Mouse (Mus musculus) C2C12 (cell line): ENCODE results near the gene Auts2. TPM values are rescaled to one million over a fixed set of nuclear protein-coding genes. Genes with fewer than 3 reads are reported as not detected.

ENCODE experiments used
- H3K27me3 ChIP-seq: one replicate; pipeline ENCODE4 v1.6.1; 2011; ENCODE audit not compliant: control insufficient read depth, insufficient read depth, insufficient read length
- H3K36me3 ChIP-seq: one replicate; pipeline ENCODE4 v1.6.1; 2011; ENCODE audit not compliant: control insufficient read depth, insufficient read depth
- H3K4me3 ChIP-seq: one replicate; pipeline ENCODE4 v1.5.1; 2011; ENCODE audit warnings: mild to moderate bottlenecking, control low read depth; ENCODE audit not compliant: poor library complexity, insufficient read depth, severe bottlenecking
- H3K79me2 ChIP-seq: one replicate; pipeline ENCODE4 v1.6.1; 2011; ENCODE audit not compliant: control insufficient read depth, insufficient read depth
- H3K79me3 ChIP-seq: one replicate; pipeline ENCODE4 v1.6.1; 2011; ENCODE audit warnings: low read depth, control low read depth
- H3ac ChIP-seq: one replicate; pipeline ENCODE3; 2011; ENCODE audit warnings: low read depth; ENCODE audit not compliant: control insufficient read depth, insufficient read length
- CEBPB ChIP-seq: IDR thresholded peaks from one replicate; pipeline ENCODE4 v1.6.1; 2011; ENCODE audit warnings: low read depth, mild to moderate bottlenecking, control low read depth, moderate library complexity
- CTCF ChIP-seq: IDR thresholded peaks from one replicate; pipeline ENCODE4 v1.5.1; 2011; ENCODE audit not compliant: control insufficient read depth, insufficient read depth, insufficient read length
- FOSL1 ChIP-seq: IDR thresholded peaks from one replicate; pipeline ENCODE4 v1.8.0; 2011; ENCODE audit warnings: mild to moderate bottlenecking, low read length; ENCODE audit not compliant: poor library complexity, insufficient read depth, severe bottlenecking
- MAX ChIP-seq: IDR thresholded peaks from one replicate; pipeline ENCODE4 v1.6.1; 2011; ENCODE audit warnings: mild to moderate bottlenecking, control low read depth
- MYOD1 ChIP-seq: IDR thresholded peaks from one replicate; pipeline ENCODE4 v1.6.1; 2011; ENCODE audit warnings: low read depth; ENCODE audit not compliant: control insufficient read depth, insufficient read length
- MYOG ChIP-seq: IDR thresholded peaks from one replicate; pipeline ENCODE4 v1.6.1; 2011; ENCODE audit not compliant: control insufficient read depth, insufficient read length; ENCODE audit errors: extremely low read depth
- USF1 ChIP-seq: IDR thresholded peaks from one replicate; pipeline ENCODE4 v1.6.1; 2011; ENCODE audit warnings: low read depth, mild to moderate bottlenecking, control low read depth, moderate library complexity
- polyA plus RNA-seq: library from polyadenylated mRNA; unstranded; fragments of >200 nt; fragmentation: generic; extraction: Trizol; gene quantifications from one replicate; pipeline ENCODE4 v1.2.1, GENCODE M21; 2012; ENCODE audit warnings: missing spikeins

Auts2 gene
- polyA plus RNA-seq, 1 experiment: 8.4 TPM

DNA sequence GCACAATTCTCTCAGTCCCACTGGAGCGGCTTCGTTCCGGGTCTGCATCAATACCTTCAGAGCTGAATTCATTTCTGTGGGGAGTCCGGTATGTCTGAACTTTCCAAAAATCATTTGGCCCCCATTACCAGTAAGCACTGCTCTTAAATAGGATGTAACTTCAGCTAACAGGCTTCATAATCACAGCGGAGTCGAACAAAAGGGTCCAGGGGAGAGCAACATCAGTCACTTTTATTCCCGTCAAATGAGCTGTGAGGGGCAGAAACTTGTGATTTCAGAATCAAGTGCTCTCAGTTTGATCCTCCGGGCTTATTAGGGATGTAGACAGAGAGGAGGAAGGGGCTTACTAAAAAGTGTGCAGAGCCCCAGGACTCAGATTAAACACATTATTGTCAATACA, 629.6 kb downstream of the Auts2 start:
- Histone ChIP-seq H3K79me3 (no peaks in the 10 kb centered on the region), H3K4me3 (no peak overlapping the region), H3K36me3 (no peaks in the 10 kb centered on the region), H3ac (no peak overlapping the region), H3K27me3 (no peaks in the 10 kb centered on the region), H3K79me2 (no peaks in the 10 kb centered on the region)
- TF ChIP-seq MYOD1: no peak
- no peak for TF ChIP-seq FOSL1
- TF ChIP-seq USF1: no peak
- TF ChIP-seq MAX: no peak
- no peak for TF ChIP-seq CEBPB
- no peak for TF ChIP-seq MYOG

DNA sequence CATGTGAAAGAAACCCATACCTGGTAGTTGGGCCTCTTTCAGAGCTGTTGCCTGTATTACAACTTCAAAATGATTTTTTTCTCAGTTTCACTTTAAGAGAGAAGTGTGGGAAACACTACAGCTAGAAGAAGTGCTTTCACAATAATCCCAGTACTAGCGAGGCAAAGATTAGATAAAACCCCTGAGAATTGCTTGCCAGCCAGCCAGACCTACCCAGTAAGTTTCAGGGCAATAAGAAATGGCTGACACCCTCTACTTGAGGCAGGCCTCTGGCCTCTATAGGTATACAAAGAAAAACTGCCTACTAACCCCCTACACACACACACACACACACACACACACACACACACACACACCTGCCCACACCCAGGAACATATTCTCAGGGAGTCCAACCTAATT, 630.2 kb downstream of the Auts2 start:
- H3K4me3 ChIP-seq: no peak overlapping the region
- no peaks in the 10 kb centered on the region for H3K79me2 ChIP-seq
- H3K79me3 ChIP-seq: no peaks in the 10 kb centered on the region
- H3ac ChIP-seq: no peak overlapping the region
- TF ChIP-seq MYOG: no peak
- TF ChIP-seq MYOD1: no peak
- no peak for TF ChIP-seq MAX
- H3K27me3 ChIP-seq: no peaks in the 10 kb centered on the region
- no peaks in the 10 kb centered on the region for H3K36me3 ChIP-seq

DNA sequence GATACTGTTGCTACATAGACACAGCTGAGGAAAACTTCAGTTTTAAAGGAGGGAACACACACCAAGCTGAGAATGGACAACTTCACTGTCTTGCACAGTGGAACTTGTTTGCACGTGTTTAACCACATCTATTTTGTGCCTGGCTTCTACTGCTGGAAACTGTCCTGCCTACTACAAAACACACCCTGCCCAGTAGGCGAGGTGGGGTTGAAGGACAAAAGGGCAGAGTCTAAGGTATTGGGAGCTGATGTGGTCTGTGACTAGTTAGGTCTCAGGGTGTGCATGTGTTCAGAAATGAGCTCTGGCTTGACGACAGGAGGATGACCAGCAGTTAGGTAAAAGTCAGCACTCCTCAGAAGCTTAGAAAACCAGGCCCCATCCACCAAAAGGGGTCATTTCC, 636.8 kb downstream of the Auts2 start:
- no peaks in the 10 kb centered on the region for H3K36me3 ChIP-seq
- H3K79me2 ChIP-seq: no peaks in the 10 kb centered on the region
- no peak overlapping the region for H3K4me3 ChIP-seq
- H3ac ChIP-seq: no peak overlapping the region
- TF ChIP-seq MAX: no peak
- no peak for TF ChIP-seq MYOG
- no peak for TF ChIP-seq MYOD1
- TF ChIP-seq USF1: no peak
- no peak for TF ChIP-seq CTCF
- TF ChIP-seq FOSL1: no peak
- no peak for TF ChIP-seq CEBPB
- H3K79me3 ChIP-seq: no peaks in the 10 kb centered on the region
- H3K27me3 ChIP-seq: no peaks in the 10 kb centered on the region

DNA sequence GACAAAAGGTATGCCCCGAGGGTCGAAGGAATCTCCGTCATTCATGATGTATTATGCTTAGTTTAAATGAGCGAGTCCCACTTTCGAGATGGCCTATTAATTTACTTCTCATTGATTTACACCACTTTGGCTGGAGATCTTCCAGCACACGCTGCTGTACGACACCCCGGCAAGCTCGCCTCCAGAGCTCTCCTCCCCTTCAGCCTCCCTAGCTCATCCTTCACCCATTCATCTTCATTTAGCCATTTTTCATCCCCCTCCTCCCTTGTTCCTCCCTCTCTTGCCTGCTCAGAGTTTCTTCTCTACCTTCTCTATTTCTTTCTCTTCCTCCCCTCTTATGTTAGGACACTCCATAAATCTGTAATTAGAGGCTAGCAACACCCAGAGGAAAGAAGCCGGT, 638.7 kb downstream of the Auts2 start:
- Histone ChIP-seq H3K36me3 (no peaks in the 10 kb centered on the region), H3K4me3 (no peak overlapping the region), H3K79me2 (no peaks in the 10 kb centered on the region), H3K79me3 (no peaks in the 10 kb centered on the region), H3K27me3 (no peaks in the 10 kb centered on the region), H3ac (no peak overlapping the region)
- no peak for TF ChIP-seq MYOG
- TF ChIP-seq FOSL1: no peak
- TF ChIP-seq CEBPB: no peak
- no peak for TF ChIP-seq CTCF
- no peak for TF ChIP-seq USF1
- no peak for TF ChIP-seq MYOD1
- TF ChIP-seq MAX: no peak

DNA sequence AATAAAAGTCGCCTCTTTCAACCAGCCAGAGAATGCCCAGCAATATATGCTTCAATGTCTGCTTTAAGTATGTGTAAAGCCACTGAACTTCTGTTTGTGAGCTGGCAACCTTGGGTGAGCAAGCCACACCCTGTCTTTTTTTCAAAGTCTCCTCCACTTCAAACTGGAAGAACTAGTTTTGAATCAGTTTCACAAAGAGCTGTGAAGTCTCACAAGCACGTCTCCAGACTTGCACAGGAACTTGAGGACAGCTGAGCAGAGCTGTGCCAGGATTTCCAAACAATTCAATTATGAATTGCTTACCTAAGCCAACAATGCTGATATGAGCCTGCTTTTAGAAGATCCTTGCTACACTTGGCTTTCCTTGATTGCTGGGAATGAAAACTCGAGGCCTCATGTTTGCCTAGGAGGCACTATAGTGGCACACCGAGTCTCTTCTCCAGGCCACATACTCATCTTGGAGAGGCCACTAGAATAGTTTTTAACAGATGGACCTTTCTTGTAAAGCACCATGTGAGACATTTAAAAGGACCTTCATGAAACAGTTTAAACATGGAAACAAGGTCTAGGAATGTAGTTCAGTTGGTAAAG, 645.0 kb downstream of the Auts2 start:
- H3K36me3 ChIP-seq: no peaks in the 10 kb centered on the region
- H3K27me3 ChIP-seq: no peaks in the 10 kb centered on the region
- no peak overlapping the region for H3K4me3 ChIP-seq
- TF ChIP-seq USF1 (no peak), FOSL1 (no peak), CTCF (no peak), CEBPB (no peak), MAX (no peak), MYOG (no peak), MYOD1 (no peak)
- no peak overlapping the region for H3ac ChIP-seq
- no peaks in the 10 kb centered on the region for H3K79me2 ChIP-seq
- no peaks in the 10 kb centered on the region for H3K79me3 ChIP-seq

DNA sequence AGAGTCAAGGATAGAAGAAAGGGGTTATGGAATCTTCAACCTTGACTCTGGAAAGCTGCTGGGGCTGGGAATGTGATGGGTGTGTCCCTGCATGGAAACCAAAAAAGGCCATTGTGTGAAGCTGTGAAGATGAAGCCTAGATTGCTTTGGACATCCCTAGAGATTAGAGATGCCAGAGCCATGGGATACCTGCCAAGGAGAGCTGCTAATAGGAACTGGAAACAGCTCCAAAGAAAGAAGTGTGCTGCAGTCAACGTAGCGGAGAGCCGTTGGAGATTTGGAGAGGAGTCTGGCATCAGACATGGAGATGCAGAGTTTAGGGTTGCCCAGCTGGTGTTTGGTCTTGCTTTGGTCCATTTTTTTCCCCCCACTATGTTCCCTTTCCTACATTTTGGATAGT, 656.5 kb downstream of the Auts2 start:
- H3K36me3 ChIP-seq: no peaks in the 10 kb centered on the region
- H3K79me2 ChIP-seq: no peaks in the 10 kb centered on the region

More for the DNA sequence above, 656.5 kb downstream of the Auts2 start:
- no peaks in the 10 kb centered on the region for H3K79me3 ChIP-seq
- no peak overlapping the region for H3ac ChIP-seq
- no peak overlapping the region for H3K4me3 ChIP-seq
- no peaks in the 10 kb centered on the region for H3K27me3 ChIP-seq
- TF ChIP-seq MYOG (no peak), MAX (no peak), CTCF (no peak), USF1 (no peak), FOSL1 (no peak), CEBPB (no peak), MYOD1 (no peak)
